Mouse (Mus musculus) midbrain, postnatal 0 days (tissue): ENCODE results near the gene Rdh8. TPM values are rescaled to one million over a fixed set of nuclear protein-coding genes. Genes with fewer than 3 reads are reported as not detected.

Source experiments
- ATAC-seq: fragments of 200-750 bp; cut with Nextera tagmentation; 2 replicates; pipeline ENCODE4 v1.8.0; 2017; ENCODE audit warnings: moderate number of reproducible peaks, mild to moderate bottlenecking, moderate TSS enrichment, moderate library complexity; ENCODE audit not compliant: low FRiP score
- DNase-seq: peaks from one replicate; pipeline ENCODE4 v3.0.0-alpha.2; 2015; ENCODE audit warnings: low spot score
- H3K27ac ChIP-seq: fragments of 300-500 bp; sonication (generic); 2 replicates; pipeline ENCODE4 v1.5.1; 2014; ENCODE audit warnings: low read depth, mild to moderate bottlenecking, low read length, mixed read lengths
- H3K27me3 ChIP-seq: fragments of 300-500 bp; sonication (generic); 2 replicates; pipeline ENCODE4 v1.6.1; 2014; ENCODE audit warnings: low read length, control low read depth, mixed read lengths; ENCODE audit not compliant: insufficient read depth
- H3K36me3 ChIP-seq: fragments of 300-500 bp; sonication (generic); 2 replicates; pipeline ENCODE4 v1.6.1; 2014; ENCODE audit warnings: low read length, control low read depth, mixed read lengths; ENCODE audit not compliant: insufficient read depth
- H3K4me1 ChIP-seq: fragments of 300-500 bp; sonication (generic); 2 replicates; pipeline ENCODE4 v1.6.1; 2014; ENCODE audit warnings: mild to moderate bottlenecking, control low read depth, antibody characterized with exemption, low read length, mixed read lengths; ENCODE audit not compliant: insufficient read depth
- H3K4me2 ChIP-seq: fragments of 300-500 bp; sonication (generic); 2 replicates; pipeline ENCODE4 v1.6.1; 2014; ENCODE audit warnings: low read depth, mild to moderate bottlenecking, low read length, mixed read lengths; ENCODE audit not compliant: poor library complexity, severe bottlenecking
- H3K4me3 ChIP-seq: fragments of 300-500 bp; sonication (generic); 2 replicates; pipeline ENCODE4 v1.5.1; 2014; ENCODE audit warnings: low read depth, mild to moderate bottlenecking, low read length, moderate library complexity
- H3K9ac ChIP-seq: fragments of 300-500 bp; sonication (generic); replicated peaks from 2 replicates; pipeline ENCODE4 v1.6.1; 2014; ENCODE audit warnings: mild to moderate bottlenecking, low read length, moderate library complexity, mixed read lengths; ENCODE audit not compliant: poor library complexity, severe bottlenecking
- H3K9me3 ChIP-seq: fragments of 300-500 bp; sonication (generic); 2 replicates; pipeline ENCODE4 v1.6.1; 2016; ENCODE audit warnings: low read length, control low read depth
- CTCF ChIP-seq: IDR thresholded peaks from 2 replicates; pipeline ENCODE4 v1.5.1; 2016; ENCODE audit warnings: antibody characterized with exemption, mild to moderate bottlenecking
- WGBS: fragments of 180-500 bp; shearing (Covaris S2); extraction: QIAGEN DNeasy Blood & Tissue Kit; methylation state at CpG from one replicate; pipeline ENCODE4 v1.1.7; 2014; 5-methylcytosine and 5-hydroxymethylcytosine counted together
- polyA plus RNA-seq: library from polyadenylated mRNA; unstranded; fragments of >200 nt; fragmentation: Nextera tagmentation; extraction: Ambion mirVana; gene quantifications from 2 replicates; pipeline ENCODE4 v1.2.1, GENCODE M21; 2015
- total RNA-seq: library from RNA; depleted of rRNA; stranded (reverse); fragments of >200 nt; gene quantifications from 2 replicates; pipeline ENCODE4 v1.2.3, GENCODE M21; 2014

Gene Rdh8
- total and polyA plus RNA-seq, 2 experiments from 2014 or later: not detected

GRCm38 (mm10) chr9:20794108-20794806 lies 24.0 kb upstream of the Rdh8 start:
- peak overlapping the region; percentile 48 for H3K27ac ChIP-seq
- DNase-seq (peak; percentile 90), ATAC-seq (peak; percentile 92)
- H3K4me2 ChIP-seq: no peak overlapping the region
- 32% methylated on average over 7 of the region's 7 CpGs for WGBS
- no peaks in the 10 kb centered on the region for H3K27me3 ChIP-seq
- no peak for TF ChIP-seq CTCF
- H3K4me3 ChIP-seq: no peak overlapping the region
- H3K36me3 ChIP-seq: no peaks in the 10 kb centered on the region
- H3K9ac ChIP-seq: no peak overlapping the region
- H3K9me3 ChIP-seq: no peaks in the 10 kb centered on the region
- 0 out of 2 replicates have a peak, but pooled peaks cover 5% of the 10 kb centered on the region for H3K4me1 ChIP-seq

- TF ChIP-seq CTCF: peak; percentile 69
- Histone ChIP-seq H3K36me3 (no peaks in the 10 kb centered on the region), H3K9ac (no peak overlapping the region), H3K9me3 (peaks cover 5% of the 10 kb centered on the region; the same call in 1 of the 2 replicates), H3K4me3 (no peak overlapping the region), H3K27me3 (no peaks in the 10 kb centered on the region), H3K27ac (no peak overlapping the region), H3K4me1 (no peaks in the 10 kb centered on the region), H3K4me2 (no peak overlapping the region)
- 83% methylated on average over 13 of the region's 13 CpGs for WGBS
- ATAC-seq (no peak), DNase-seq (peak; percentile 16)
These were observed 13.8 kb upstream of the Rdh8 start for GRCm38 (mm10) chr9:20804266-20805158.

GRCm38 (mm10) chr9:20805159-20805495 lies 13.2 kb upstream of the Rdh8 start:
- DNase-seq: no peak
- Histone ChIP-seq H3K4me3 (no peak overlapping the region), H3K9me3 (peaks cover 5% of the 10 kb centered on the region; the same call in 1 of the 2 replicates), H3K27ac (no peak overlapping the region), H3K27me3 (no peaks in the 10 kb centered on the region), H3K4me1 (no peaks in the 10 kb centered on the region), H3K4me2 (no peak overlapping the region), H3K9ac (no peak overlapping the region), H3K36me3 (no peaks in the 10 kb centered on the region)
- 80% methylated on average over 3 of the region's 3 CpGs for WGBS
- no peak for TF ChIP-seq CTCF
- no peak for ATAC-seq

- Histone ChIP-seq H3K4me2 (no peak overlapping the region), H3K9ac (no peak overlapping the region), H3K27me3 (no peaks in the 10 kb centered on the region), H3K9me3 (peaks cover 5% of the 10 kb centered on the region; the same call in 1 of the 2 replicates), H3K4me3 (no peak overlapping the region), H3K36me3 (no peaks in the 10 kb centered on the region), H3K27ac (no peak overlapping the region), H3K4me1 (no peaks in the 10 kb centered on the region)
- no peak for ATAC-seq
- WGBS: 58% methylated on average over 5 of the region's 5 CpGs
- no peak for TF ChIP-seq CTCF
- DNase-seq: no peak
These were observed 12.6 kb upstream of the Rdh8 start for GRCm38 (mm10) chr9:20805706-20806105.

- ATAC-seq (no peak), DNase-seq (no peak)
- H3K9ac ChIP-seq: no peak overlapping the region
- peaks cover 8% of the 10 kb centered on the region; the same call in 1 of the 2 replicates for H3K27me3 ChIP-seq
- H3K36me3 ChIP-seq: no peaks in the 10 kb centered on the region
- WGBS: 49% methylated on average over 4 of the region's 4 CpGs
- H3K4me1 ChIP-seq: 0 out of 2 replicates have a peak, but pooled peaks cover 3% of the 10 kb centered on the region
- no peak for TF ChIP-seq CTCF
- H3K4me3 ChIP-seq: no peak overlapping the region
- no peaks in the 10 kb centered on the region for H3K9me3 ChIP-seq
- H3K27ac ChIP-seq: no peak overlapping the region
- H3K4me2 ChIP-seq: no peak overlapping the region
These were observed 8.0 kb upstream of the Rdh8 start for GRCm38 (mm10) chr9:20810271-20810670.

GRCm38 (mm10) chr9:20810773-20811172 lies 7.5 kb upstream of the Rdh8 start:
- DNase-seq (no peak), ATAC-seq (no peak)
- H3K9ac ChIP-seq: no peak overlapping the region
- no peak overlapping the region for H3K4me2 ChIP-seq
- 0 out of 2 replicates have a peak, but pooled peaks cover 3% of the 10 kb centered on the region for H3K4me1 ChIP-seq
- 73% methylated on average over 1 of the region's 1 CpGs for WGBS
- H3K4me3 ChIP-seq: no peak overlapping the region
- no peak overlapping the region for H3K27ac ChIP-seq
- H3K27me3 ChIP-seq: peaks cover 8% of the 10 kb centered on the region; the same call in 1 of the 2 replicates
- TF ChIP-seq CTCF: no peak
- no peaks in the 10 kb centered on the region for H3K36me3 ChIP-seq
- no peaks in the 10 kb centered on the region for H3K9me3 ChIP-seq
